Mouse (Mus musculus) bone marrow, adult 2 months (tissue): Measurements from ENCODE around the gene Gm49425. TPM values are rescaled to one million over a fixed set of nuclear protein-coding genes. Genes with fewer than 3 reads are reported as not detected.
"Not testable (repeated sequence)": the region's sequence is repeated elsewhere in the genome, so short reads cannot be mapped to it uniquely, and the experiment has no call there.

Source experiments
- H3K27ac ChIP-seq: fragments of 200-500 bp; 2 replicates; pipeline ENCODE4 v1.5.1; 2012; ENCODE audit warnings: low read depth, mild to moderate bottlenecking, control low read depth, inconsistent platforms, low read length; ENCODE audit not compliant: control insufficient read depth, poor library complexity, insufficient read depth
- H3K4me1 ChIP-seq: fragments of 200-500 bp; 2 replicates; pipeline ENCODE4 v1.6.1; 2011; ENCODE audit warnings: low read length; ENCODE audit not compliant: control insufficient read depth, insufficient read depth
- H3K4me3 ChIP-seq: fragments of 200-500 bp; replicated peaks from 2 replicates; pipeline ENCODE3; 2011; ENCODE audit warnings: mild to moderate bottlenecking, low read depth, low read length, control low read depth; ENCODE audit not compliant: control insufficient read depth
- CTCF ChIP-seq: fragments of 200-500 bp; IDR thresholded peaks from 2 replicates; pipeline ENCODE4 v1.5.1; 2011; ENCODE audit warnings: low read length, control low read depth; ENCODE audit not compliant: control insufficient read depth, insufficient read depth
- POLR2A ChIP-seq: fragments of 200-500 bp; IDR thresholded peaks from 2 replicates; pipeline ENCODE4 v1.6.1; 2011; ENCODE audit warnings: low read depth, mild to moderate bottlenecking, control low read depth, low read length, borderline replicate concordance; ENCODE audit not compliant: control insufficient read depth
- WGBS: fragments of 180-500 bp; shearing (Covaris S2); methylation state at CpG from one replicate; pipeline ENCODE4 v1.1.7; 2018; 5-methylcytosine and 5-hydroxymethylcytosine counted together
- polyA plus RNA-seq: library from polyadenylated mRNA; stranded (reverse); fragments of >200 nt; gene quantifications from 2 replicates; pipeline ENCODE4 v1.2.4, GENCODE M21; 2011; ENCODE audit warnings: low replicate concordance; ENCODE audit not compliant: missing spikeins, insufficient read depth, insufficient read length

Gene Gm49425
- polyA plus RNA-seq = not detected in 2 replicates

DNA sequence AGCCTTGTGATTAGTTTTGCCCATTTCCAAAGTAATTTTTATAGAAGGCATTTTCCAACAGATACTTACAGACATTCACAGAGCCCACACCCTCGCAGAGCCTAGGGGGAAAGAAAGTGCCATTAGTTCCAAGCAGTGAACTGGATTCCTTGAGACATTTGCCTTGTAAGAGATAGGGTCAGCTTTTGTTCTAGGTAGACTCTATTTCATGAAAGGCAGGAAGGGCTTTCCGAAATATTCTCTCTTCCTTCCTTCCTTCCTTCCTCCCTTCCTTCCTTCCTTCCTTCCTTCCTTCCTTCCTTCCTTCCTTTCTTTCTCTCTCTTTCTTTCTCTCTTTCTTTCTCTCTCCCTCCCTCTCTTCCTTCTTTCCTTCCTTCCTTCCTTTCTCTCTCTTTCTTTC, at the start of gene Gm49425:
Gene Gm49425 (minus strand): TSS at position 101 of the 400 bp plus-strand sequence.
- not testable (repeated sequence) for H3K4me1 ChIP-seq, H3K4me3 ChIP-seq, H3K27ac ChIP-seq
- 49% methylated on average over 2 of the region's 2 CpGs for WGBS

DNA sequence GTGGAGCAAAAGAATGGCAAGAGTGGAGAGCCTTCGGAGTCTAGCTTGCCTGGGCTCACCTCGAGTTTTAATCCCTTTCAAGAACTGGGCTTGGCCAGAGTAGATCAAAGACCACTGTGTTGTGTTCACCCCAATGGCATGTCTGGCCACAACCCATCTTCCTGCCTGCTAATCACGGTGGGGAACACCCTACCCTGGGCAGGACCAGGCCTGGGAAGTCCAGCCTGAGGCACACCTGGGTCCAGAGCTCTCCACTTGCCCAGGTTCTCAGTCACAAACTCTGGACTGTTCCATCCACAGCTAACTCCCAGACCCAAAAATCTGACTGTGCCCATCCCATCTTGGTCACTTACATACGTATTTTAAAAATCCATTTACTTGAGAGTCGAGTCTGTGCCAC, 45.8 kb upstream of the Gm49425 start, which contains the start of gene Krt90:
Gene Krt90 (minus strand): TSS at position 101 of the 400 bp plus-strand sequence.
- TF ChIP-seq POLR2A (no peak), CTCF (no peak)
- H3K27ac ChIP-seq = no peak within 1 kb of the TSS
- 52% methylated on average over 5 of the region's 5 CpGs for WGBS
- H3K4me1 ChIP-seq = no peaks in the 10 kb centered on the region
- H3K4me3 ChIP-seq = no peak within 1 kb of the TSS

- H3K27ac ChIP-seq = no peak overlapping the region
- no peak overlapping the region for H3K4me3 ChIP-seq
- no peaks in the 10 kb centered on the region for H3K4me1 ChIP-seq
- WGBS = 18% methylated on average over 7 of the region's 7 CpGs
- TF ChIP-seq CTCF (no peak), POLR2A (no peak)
These were observed 41.1 kb upstream of the Gm49425 start for GRCm38 (mm10) chr15:101558034-101558646.

GRCm38 (mm10) chr15:101553169-101553568, 36.1 kb upstream of the Gm49425 start:
- no peak overlapping the region for H3K4me3 ChIP-seq
- under 1% methylated on average over 11 of the region's 11 CpGs for WGBS
- TF ChIP-seq CTCF (no peak), POLR2A (no peak)
- no peak overlapping the region for H3K27ac ChIP-seq
- H3K4me1 ChIP-seq = no peaks in the 10 kb centered on the region

DNA sequence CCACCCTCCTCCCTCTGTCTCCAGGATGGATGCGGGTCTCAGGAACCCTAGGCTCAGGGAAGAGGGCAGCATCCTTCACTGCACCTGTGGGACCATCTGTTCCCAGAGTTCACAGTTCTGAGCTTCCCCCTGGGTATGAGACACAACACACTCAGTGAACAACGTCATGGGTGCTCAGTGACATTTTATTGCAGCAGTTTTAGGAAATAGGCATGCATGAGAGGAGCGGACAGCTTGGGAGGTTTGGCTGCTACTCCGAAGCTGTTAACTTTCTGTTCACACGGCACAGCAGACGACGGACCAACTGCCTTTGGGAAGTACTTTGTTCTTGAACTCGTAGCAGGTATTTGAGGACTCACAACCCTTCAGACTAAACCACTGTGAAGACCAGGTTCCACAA, 35.1 kb upstream of the Gm49425 start:
- no peaks in the 10 kb centered on the region for H3K4me1 ChIP-seq
- TF ChIP-seq CTCF = no peak
- TF ChIP-seq POLR2A = no peak
- 70% methylated on average over 8 of the region's 8 CpGs for WGBS

GRCm38 (mm10) chr15:101550567-101550966, 33.5 kb upstream of the Gm49425 start, which contains the start of gene Krt82:
TSS of gene Krt82 (minus strand) at chr15:101550667.
- no peaks in the 10 kb centered on the region for H3K4me1 ChIP-seq
- no peak within 1 kb of the TSS for H3K4me3 ChIP-seq
- no peak within 1 kb of the TSS for H3K27ac ChIP-seq
- WGBS = 75% methylated on average over 7 of the region's 7 CpGs
- no peak for TF ChIP-seq POLR2A
- no peak for TF ChIP-seq CTCF

More for the DNA sequence above, 35.1 kb upstream of the Gm49425 start:
- Histone ChIP-seq H3K4me3 (no peak overlapping the region), H3K27ac (no peak overlapping the region)

GRCm38 (mm10) chr15:101544478-101544877, 27.4 kb upstream of the Gm49425 start:
- Histone ChIP-seq H3K27ac (no peak overlapping the region), H3K4me1 (no peaks in the 10 kb centered on the region), H3K4me3 (no peak overlapping the region)
- 64% methylated on average over 3 of the region's 3 CpGs for WGBS
- TF ChIP-seq CTCF = no peak
- no peak for TF ChIP-seq POLR2A

DNA sequence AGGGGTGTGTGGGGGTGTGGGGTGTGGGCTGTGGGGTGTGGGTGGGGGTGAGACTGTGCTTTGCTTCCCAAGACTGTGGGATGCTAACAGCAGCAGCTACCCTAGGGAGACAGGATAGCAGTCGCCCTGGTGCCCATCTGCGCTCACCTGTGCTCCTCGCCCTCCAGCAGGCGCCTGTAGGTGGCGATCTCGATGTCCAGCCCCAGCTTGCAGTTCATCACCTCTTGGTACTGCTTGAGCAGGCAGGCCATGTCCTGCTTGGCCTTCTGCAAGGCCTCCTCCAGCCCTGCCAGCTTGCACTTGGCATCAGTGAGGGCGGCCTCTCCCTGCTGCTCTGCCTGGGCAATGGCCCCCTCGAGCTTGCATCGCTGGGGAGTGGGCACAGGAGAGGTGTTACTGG, 25.5 kb upstream of the Gm49425 start:
- Histone ChIP-seq H3K27ac (no peak overlapping the region), H3K4me3 (no peak overlapping the region), H3K4me1 (no peaks in the 10 kb centered on the region)
- TF ChIP-seq CTCF (no peak), POLR2A (no peak)
- 62% methylated on average over 9 of the region's 9 CpGs for WGBS

- 60% methylated on average over 4 of the region's 4 CpGs for WGBS
- TF ChIP-seq CTCF (no peak), POLR2A (no peak)
- Histone ChIP-seq H3K27ac (no peak overlapping the region), H3K4me1 (no peaks in the 10 kb centered on the region), H3K4me3 (no peak overlapping the region)
These were observed 21.5 kb upstream of the Gm49425 start for GRCm38 (mm10) chr15:101538580-101538900.
